Mouse (Mus musculus) liver, embryonic 15.5 days (tissue): ENCODE data around the gene Fancc. TPM values are rescaled to one million over a fixed set of nuclear protein-coding genes. Genes with fewer than 3 reads are reported as not detected.

Source experiments
- ATAC-seq: fragments of 200-750 bp; cut with Nextera tagmentation; 2 replicates; pipeline ENCODE4 v1.8.0; 2017; ENCODE audit warnings: moderate number of reproducible peaks, mild to moderate bottlenecking, moderate library complexity; ENCODE audit not compliant: insufficient read depth
- H3K27ac ChIP-seq: fragments of 300-500 bp; sonication (generic); replicated peaks from 2 replicates; pipeline ENCODE4 v1.5.1; 2015; ENCODE audit warnings: mild to moderate bottlenecking, inconsistent platforms
- H3K27me3 ChIP-seq: fragments of 300-500 bp; sonication (generic); 2 replicates; pipeline ENCODE4 v1.6.1; 2015; ENCODE audit warnings: mild to moderate bottlenecking, inconsistent platforms
- H3K36me3 ChIP-seq: fragments of 300-500 bp; sonication (generic); replicated peaks from 2 replicates; pipeline ENCODE4 v1.6.1; 2015; ENCODE audit warnings: moderate library complexity, mild to moderate bottlenecking, inconsistent platforms
- H3K4me1 ChIP-seq: fragments of 300-500 bp; sonication (generic); replicated peaks from 2 replicates; pipeline ENCODE4 v1.6.1; 2015; ENCODE audit warnings: inconsistent platforms
- H3K4me2 ChIP-seq: fragments of 300-500 bp; sonication (generic); 2 replicates; pipeline ENCODE4 v1.6.1; 2015; ENCODE audit warnings: moderate library complexity, mild to moderate bottlenecking, inconsistent platforms
- H3K4me3 ChIP-seq: fragments of 300-500 bp; sonication (generic); replicated peaks from 2 replicates; pipeline ENCODE4 v1.5.1; 2015; ENCODE audit warnings: mild to moderate bottlenecking, inconsistent platforms
- H3K9ac ChIP-seq: fragments of 300-500 bp; sonication (generic); 2 replicates; pipeline ENCODE4 v1.6.1; 2015; ENCODE audit warnings: moderate library complexity, mild to moderate bottlenecking, inconsistent platforms
- H3K9me3 ChIP-seq: fragments of 300-500 bp; sonication (generic); replicated peaks from 2 replicates; pipeline ENCODE4 v1.6.1; 2016; ENCODE audit warnings: inconsistent platforms
- WGBS: fragments of 180-500 bp; shearing (Covaris S2); methylation state at CpG from one replicate; pipeline ENCODE4 v1.1.7; 2015; ENCODE audit warnings: mixed read lengths; ENCODE audit not compliant: insufficient replicate concordance; 5-methylcytosine and 5-hydroxymethylcytosine counted together
- polyA plus RNA-seq: library from polyadenylated mRNA; unstranded; fragments of >200 nt; fragmentation: Nextera tagmentation; extraction: Ambion mirVana; gene quantifications from 2 replicates; pipeline ENCODE4 v1.2.1, GENCODE M21; 2015

Fancc gene
- polyA plus RNA-seq, 1 experiment from 2014 or later: 8.2 TPM

- Histone ChIP-seq H3K4me2 (no peak overlapping the region), H3K9ac (no peak overlapping the region), H3K36me3 (peaks cover 31% of the 10 kb centered on the region), H3K4me1 (no peaks in the 10 kb centered on the region; the same call in 1 of the 2 replicates), H3K27me3 (no peaks in the 10 kb centered on the region), H3K27ac (no peak overlapping the region), H3K9me3 (no peaks in the 10 kb centered on the region), H3K4me3 (no peak overlapping the region)
- 62% methylated on average over 11 of the region's 11 CpGs for WGBS
- no peak for ATAC-seq
Observed at GRCm38 (mm10) chr13:63286483-63287102, 210.5 kb downstream of the Fancc start.

- ATAC-seq: no peak
- Histone ChIP-seq H3K9me3 (no peaks in the 10 kb centered on the region), H3K4me2 (no peak overlapping the region), H3K4me3 (no peak overlapping the region), H3K4me1 (no peaks in the 10 kb centered on the region; the same call in 1 of the 2 replicates), H3K27me3 (no peaks in the 10 kb centered on the region), H3K36me3 (peaks cover 31% of the 10 kb centered on the region), H3K9ac (no peak overlapping the region), H3K27ac (no peak overlapping the region)
- WGBS: 81% methylated on average over 3 of the region's 3 CpGs
Observed at GRCm38 (mm10) chr13:63284748-63285147, 212.3 kb downstream of the Fancc start.

- H3K4me2 ChIP-seq: no peak overlapping the region
- peaks cover 9% of the 10 kb centered on the region for H3K4me1 ChIP-seq
- no peaks in the 10 kb centered on the region for H3K27me3 ChIP-seq
- no peak overlapping the region for H3K9ac ChIP-seq
- peaks cover 29% of the 10 kb centered on the region for H3K36me3 ChIP-seq
- no peak overlapping the region for H3K27ac ChIP-seq
- ATAC-seq: no peak
- no peak overlapping the region for H3K4me3 ChIP-seq
- no peaks in the 10 kb centered on the region for H3K9me3 ChIP-seq
Observed at GRCm38 (mm10) chr13:63283236-63283635, 213.8 kb downstream of the Fancc start.

DNA sequence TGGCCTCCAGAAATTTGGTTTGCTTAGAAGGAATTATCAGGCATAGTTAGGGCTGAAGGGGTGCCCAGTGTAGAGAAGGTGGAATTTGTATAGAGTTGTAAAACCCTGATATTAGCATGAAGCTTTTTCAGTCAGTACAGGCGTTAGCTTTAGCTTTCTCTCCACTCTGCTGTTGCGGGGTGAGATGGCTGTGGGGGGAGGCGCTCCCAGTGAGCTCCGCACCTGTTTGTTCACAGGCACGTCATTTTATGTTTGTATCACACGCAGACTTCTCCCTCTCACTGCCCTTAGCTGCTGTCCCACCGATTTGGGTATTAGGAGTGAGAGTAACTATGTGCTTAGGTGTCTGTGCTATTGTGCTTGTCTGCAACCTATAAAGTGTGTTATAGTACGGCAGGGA, 215.9 kb downstream of the Fancc start:
- no peak overlapping the region for H3K27ac ChIP-seq
- H3K36me3 ChIP-seq: peaks cover 17% of the 10 kb centered on the region
- H3K27me3 ChIP-seq: no peaks in the 10 kb centered on the region
- no peak overlapping the region for H3K4me2 ChIP-seq
- H3K4me1 ChIP-seq: peaks cover 18% of the 10 kb centered on the region
- no peaks in the 10 kb centered on the region for H3K9me3 ChIP-seq
- no peak overlapping the region for H3K4me3 ChIP-seq
- H3K9ac ChIP-seq: no peak overlapping the region
- no peak for ATAC-seq
- WGBS: 78% methylated on average over 8 of the region's 8 CpGs

DNA sequence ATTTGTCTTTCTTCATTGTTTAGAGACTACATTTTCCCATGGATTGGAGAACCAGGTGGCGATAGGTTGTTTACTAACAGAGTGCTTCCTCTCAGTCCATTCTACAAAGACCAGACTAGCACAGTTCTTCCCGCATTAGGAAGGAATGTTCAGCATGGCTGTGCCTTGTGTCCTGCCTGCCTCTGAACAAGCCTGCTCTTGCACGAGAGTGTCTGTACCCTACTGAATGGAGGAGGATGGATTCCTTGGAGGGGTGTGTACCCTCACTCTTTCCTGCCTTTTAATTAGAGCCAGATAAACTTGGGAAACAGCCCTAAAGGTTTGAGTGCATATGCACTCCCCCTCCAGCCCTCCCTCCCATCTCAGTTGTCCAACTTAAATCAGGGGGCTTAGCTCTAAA, 216.7 kb downstream of the Fancc start:
- no peak for ATAC-seq
- peaks cover 18% of the 10 kb centered on the region for H3K4me1 ChIP-seq
- no peaks in the 10 kb centered on the region for H3K27me3 ChIP-seq
- 66% methylated on average over 3 of the region's 3 CpGs for WGBS
- H3K4me2 ChIP-seq: no peak overlapping the region
- H3K9me3 ChIP-seq: no peaks in the 10 kb centered on the region
- no peak overlapping the region for H3K27ac ChIP-seq
- H3K36me3 ChIP-seq: peaks cover 12% of the 10 kb centered on the region; the same call in 1 of the 2 replicates
- no peak overlapping the region for H3K4me3 ChIP-seq
- H3K9ac ChIP-seq: no peak overlapping the region

GRCm38 (mm10) chr13:63279807-63280206, 217.3 kb downstream of the Fancc start:
- Histone ChIP-seq H3K4me1 (peaks cover 18% of the 10 kb centered on the region), H3K36me3 (peaks cover 9% of the 10 kb centered on the region; the same call in 1 of the 2 replicates), H3K9ac (no peak overlapping the region), H3K4me3 (no peak overlapping the region), H3K4me2 (no peak overlapping the region), H3K27ac (no peak overlapping the region), H3K9me3 (no peaks in the 10 kb centered on the region), H3K27me3 (no peaks in the 10 kb centered on the region)
- no peak for ATAC-seq
- WGBS: 66% methylated on average over 8 of the region's 8 CpGs

DNA sequence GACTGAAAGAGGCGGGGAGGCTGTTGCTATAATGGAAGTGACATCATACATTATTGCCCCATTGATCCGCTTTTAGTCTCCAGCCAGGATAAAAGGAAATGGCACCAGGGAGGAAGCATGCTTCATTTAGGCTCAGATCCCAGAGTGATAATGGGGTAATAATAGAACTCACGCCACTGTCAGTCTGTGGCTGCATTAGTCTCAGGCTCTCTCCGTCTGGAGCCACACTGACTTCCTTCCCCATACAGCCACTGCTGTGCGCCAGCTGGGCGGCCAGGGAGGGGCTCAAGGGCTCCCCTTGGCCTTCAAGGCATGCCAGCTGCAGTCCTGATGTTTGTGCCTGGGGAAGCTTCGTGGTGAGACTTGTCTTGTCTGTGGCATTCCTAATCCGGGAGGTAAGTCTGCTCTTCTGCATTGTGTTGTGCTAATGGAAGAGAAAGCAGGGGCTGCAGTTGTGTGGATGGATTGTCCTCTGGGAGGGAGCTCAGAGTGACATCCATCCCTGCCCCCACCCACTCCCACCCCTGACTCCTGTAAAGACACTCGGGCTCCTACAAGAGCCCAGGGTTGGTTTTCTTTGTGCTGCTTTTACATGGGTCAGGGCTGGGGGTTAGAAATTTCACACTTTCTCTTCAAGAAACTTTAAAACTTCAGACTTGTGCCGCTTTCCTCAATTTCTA, 218.1 kb downstream of the Fancc start:
- Histone ChIP-seq H3K4me1 (peaks cover 18% of the 10 kb centered on the region), H3K27ac (0 out of 2 replicates have a peak overlapping the region, but pooled peaks have one; percentile 4), H3K36me3 (peaks cover 8% of the 10 kb centered on the region; the same call in 1 of the 2 replicates), H3K9ac (no peak overlapping the region), H3K4me2 (0 out of 2 replicates have a peak overlapping the region, but pooled peaks have one; percentile 11), H3K27me3 (no peaks in the 10 kb centered on the region), H3K4me3 (no peak overlapping the region), H3K9me3 (no peaks in the 10 kb centered on the region)
- no peak for ATAC-seq
- whole genome bisulfite sequencing: 38% methylated on average over 10 of the region's 10 CpGs

GRCm38 (mm10) chr13:63278141-63278631, 218.9 kb downstream of the Fancc start:
- Histone ChIP-seq H3K27me3 (no peaks in the 10 kb centered on the region), H3K4me1 (peaks cover 18% of the 10 kb centered on the region), H3K9me3 (no peaks in the 10 kb centered on the region), H3K27ac (0 out of 2 replicates have a peak overlapping the region, but pooled peaks have one; percentile 4), H3K4me2 (peak overlapping the region; percentile 11; the same call in 1 of the 2 replicates), H3K9ac (no peak overlapping the region), H3K4me3 (no peak overlapping the region), H3K36me3 (peaks cover 4% of the 10 kb centered on the region; the same call in 1 of the 2 replicates)
- WGBS: 31% methylated on average over 5 of the region's 5 CpGs
- no peak for ATAC-seq

GRCm38 (mm10) chr13:63277316-63277715, 219.8 kb downstream of the Fancc start:
- Histone ChIP-seq H3K27ac (no peak overlapping the region), H3K36me3 (no peaks in the 10 kb centered on the region; the same call in 1 of the 2 replicates), H3K4me1 (peaks cover 23% of the 10 kb centered on the region), H3K9me3 (no peaks in the 10 kb centered on the region), H3K27me3 (no peaks in the 10 kb centered on the region), H3K9ac (no peak overlapping the region), H3K4me3 (no peak overlapping the region), H3K4me2 (no peak overlapping the region)
- ATAC-seq: no peak
- 52% methylated on average over 5 of the region's 5 CpGs for WGBS

GRCm38 (mm10) chr13:63276389-63276788, 220.7 kb downstream of the Fancc start:
- H3K4me3 ChIP-seq: no peak overlapping the region
- no peak overlapping the region for H3K27ac ChIP-seq
- no peaks in the 10 kb centered on the region for H3K36me3 ChIP-seq
- ATAC-seq: no peak
- 54% methylated on average over 4 of the region's 4 CpGs for WGBS
- H3K9ac ChIP-seq: no peak overlapping the region
- no peaks in the 10 kb centered on the region for H3K9me3 ChIP-seq
- peaks cover 30% of the 10 kb centered on the region for H3K4me1 ChIP-seq
- H3K27me3 ChIP-seq: no peaks in the 10 kb centered on the region
- no peak overlapping the region for H3K4me2 ChIP-seq

GRCm38 (mm10) chr13:63274488-63275166, 222.5 kb downstream of the Fancc start:
- H3K36me3 ChIP-seq: no peaks in the 10 kb centered on the region
- ATAC-seq: no peak
- H3K27ac ChIP-seq: no peak overlapping the region
- 72% methylated on average over 10 of the region's 10 CpGs for WGBS
- no peak overlapping the region for H3K9ac ChIP-seq
- H3K4me3 ChIP-seq: no peak overlapping the region
- peak overlapping the region; percentile 48; the same call in 1 of the 2 replicates for H3K4me2 ChIP-seq
- H3K4me1 ChIP-seq: peaks cover 30% of the 10 kb centered on the region
- no peaks in the 10 kb centered on the region for H3K27me3 ChIP-seq
- H3K9me3 ChIP-seq: no peaks in the 10 kb centered on the region
